Mouse (Mus musculus) cerebellum, adult 9-10 months (tissue): Measurements from ENCODE around the gene Eapp.
"Not testable (repeated sequence)": the region's sequence is repeated elsewhere in the genome, so short reads cannot be mapped to it uniquely, and the experiment has no call there.

Source experiments
- DNase-seq: peaks from one replicate; pipeline ENCODE4 v3.0.0; 2022

Gene Eapp

GRCm38 (mm10) chr12:54676709-54677108 lies 19.0 kb downstream of the Eapp start:
- no peak for DNase-seq

GRCm38 (mm10) chr12:54675396-54675795 lies 20.3 kb downstream of the Eapp start:
- DNase-seq = no peak

- DNase-seq = no peak
Observed at GRCm38 (mm10) chr12:54671262-54671661, 24.4 kb downstream of the Eapp start.

- DNase-seq = no peak
Observed at GRCm38 (mm10) chr12:54668141-54668540, 27.6 kb downstream of the Eapp start.

DNA sequence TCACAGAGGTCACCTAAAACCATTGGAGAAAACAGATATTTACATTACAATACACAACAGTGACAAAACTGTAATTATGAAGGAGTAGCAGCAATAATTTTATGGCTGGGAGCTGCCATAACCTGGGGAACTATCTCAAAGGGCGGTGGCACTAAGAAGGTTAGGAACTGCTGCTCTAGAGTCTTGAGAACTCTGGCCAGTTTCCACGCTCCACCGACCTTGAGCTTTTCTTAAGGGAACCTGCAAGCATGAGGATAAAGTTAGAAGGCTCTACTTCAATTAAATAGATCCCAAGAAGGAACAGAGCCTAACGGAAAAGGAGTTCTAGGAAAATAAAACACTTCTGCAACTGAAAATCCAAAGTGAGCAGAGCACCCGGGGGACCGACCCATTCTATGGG lies 30.2 kb downstream of the Eapp start:
- no peak for DNase-seq

DNA sequence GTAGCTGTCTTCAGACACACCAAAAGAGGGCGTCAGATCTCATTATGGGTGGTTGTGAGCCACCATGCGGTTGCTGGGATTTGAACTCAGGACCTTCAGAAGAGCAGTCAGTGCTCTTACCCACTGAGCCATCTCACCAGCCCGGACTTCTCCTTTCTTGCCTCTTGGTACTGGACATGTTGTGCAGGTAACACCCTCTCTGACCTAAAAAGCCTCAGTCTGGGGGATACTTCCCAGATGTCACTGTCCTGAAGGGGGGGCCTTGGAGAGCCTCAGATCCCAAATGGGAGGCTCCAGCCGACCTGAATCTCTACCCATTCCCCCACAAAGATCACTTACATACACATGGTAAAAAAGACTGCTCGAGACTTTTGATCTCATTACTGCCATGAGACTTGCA lies 34.2 kb downstream of the Eapp start:
- not testable (repeated sequence) for DNase-seq

DNA sequence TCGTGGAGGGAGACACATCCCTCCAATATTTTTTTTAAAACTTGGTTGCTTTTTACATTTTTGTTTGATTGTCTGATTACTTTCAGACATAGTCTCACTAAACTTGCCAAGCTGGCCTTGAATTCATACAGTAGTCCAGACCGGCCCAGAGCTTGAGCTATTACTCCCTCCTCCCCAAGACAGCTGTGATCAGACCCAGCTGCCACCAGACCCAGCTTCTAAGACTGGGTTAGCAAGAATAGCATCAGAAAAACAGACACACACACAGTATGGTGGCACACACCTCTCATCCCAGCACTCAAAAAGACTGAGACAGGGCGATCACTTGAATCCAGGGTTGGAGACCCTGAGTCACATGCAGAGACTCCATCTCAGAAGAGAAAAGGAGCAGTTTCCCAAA lies 35.8 kb downstream of the Eapp start:
- no peak for DNase-seq

GRCm38 (mm10) chr12:54658425-54659092 lies 37.1 kb downstream of the Eapp start:
- no peak for DNase-seq

- peak; percentile 28 for DNase-seq
Observed at GRCm38 (mm10) chr12:54657951-54658350, 37.7 kb downstream of the Eapp start.

- no peak for DNase-seq
Observed at GRCm38 (mm10) chr12:54657226-54657625, 38.5 kb downstream of the Eapp start.

DNA sequence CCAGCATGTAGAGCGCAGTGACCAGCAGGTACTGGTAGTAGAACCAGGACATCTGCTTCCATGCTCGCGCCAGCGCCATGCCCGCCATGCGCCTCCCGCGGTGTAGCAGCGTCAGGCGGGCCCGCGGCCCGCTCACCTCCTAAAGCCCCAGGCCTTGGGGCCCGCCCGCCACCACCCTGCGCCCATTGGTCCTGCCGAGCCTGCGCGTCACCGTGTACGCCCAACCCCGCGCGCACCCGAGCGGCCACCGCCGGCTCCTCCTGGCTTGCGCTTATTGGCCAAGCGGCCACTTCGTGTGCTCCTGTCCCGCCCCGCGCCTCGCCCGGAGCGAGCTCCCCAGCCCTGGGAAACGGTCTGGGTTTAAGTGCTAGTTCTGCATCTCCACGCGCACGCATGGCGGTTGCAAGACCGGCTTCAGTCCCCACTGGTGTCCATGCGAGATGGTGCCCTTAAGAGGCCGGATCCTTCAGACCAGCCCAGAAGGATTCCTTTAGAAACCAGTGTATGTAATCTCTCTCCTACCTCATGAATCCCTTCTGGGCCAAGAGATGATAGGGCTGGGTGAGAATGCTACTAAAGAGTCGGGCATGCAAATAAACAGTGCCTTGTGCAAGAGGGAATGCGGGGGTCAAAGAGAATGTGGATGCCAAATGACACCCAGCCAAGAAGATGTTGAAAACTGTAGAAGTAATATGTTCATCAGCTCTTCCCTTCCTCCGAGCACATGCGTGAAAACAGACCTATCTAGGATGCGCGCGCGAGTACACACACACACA lies 39.1 kb downstream of the Eapp start, which contains the start of gene Sptssa:
Gene Sptssa, minus strand, starts transcription at position 178 of the 776 bp plus-strand sequence.
- peak; percentile 96 for DNase-seq

- DNase-seq = no peak
Observed at GRCm38 (mm10) chr12:54656039-54656395, 39.7 kb downstream of the Eapp start.

DNA sequence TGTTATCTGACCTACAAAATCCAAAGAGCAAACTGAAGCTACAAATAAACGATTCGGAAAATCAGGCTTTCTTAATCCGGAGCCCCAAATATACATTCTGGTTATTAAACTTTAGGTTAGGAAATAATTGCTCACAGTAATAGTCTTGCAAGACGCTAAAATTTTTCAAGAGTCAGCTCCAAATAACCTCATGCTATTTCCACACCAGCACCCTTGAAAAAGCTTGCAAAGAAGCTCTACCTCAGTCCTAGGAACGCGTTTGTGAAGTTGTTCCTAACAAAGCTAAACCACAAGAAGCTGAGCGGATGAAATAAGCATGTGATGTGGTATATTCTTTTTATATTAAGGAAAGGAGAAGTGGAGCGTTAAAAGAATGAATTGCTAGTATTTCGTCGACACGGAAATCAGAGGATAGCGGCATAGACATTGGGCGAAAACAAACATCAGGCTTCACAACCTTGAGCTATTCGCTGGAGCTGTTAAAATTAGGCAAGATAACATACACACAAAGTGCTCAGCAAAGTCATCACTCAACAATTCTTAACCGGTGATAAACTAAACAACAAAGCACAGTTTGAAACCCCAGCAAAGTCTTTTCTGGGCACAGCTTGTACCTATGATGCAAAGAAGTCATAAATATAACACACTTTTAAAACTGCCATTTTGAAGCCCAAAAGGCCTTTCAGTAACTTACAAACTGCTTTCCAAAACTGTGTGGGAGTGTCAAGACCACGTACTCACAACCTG lies 40.2 kb downstream of the Eapp start:
- DNase-seq = peak; percentile 36

GRCm38 (mm10) chr12:54654741-54655140 lies 41.0 kb downstream of the Eapp start:
- peak; percentile 37 for DNase-seq

- DNase-seq = peak; percentile 34
Observed at GRCm38 (mm10) chr12:54654141-54654540, 41.6 kb downstream of the Eapp start.

DNA sequence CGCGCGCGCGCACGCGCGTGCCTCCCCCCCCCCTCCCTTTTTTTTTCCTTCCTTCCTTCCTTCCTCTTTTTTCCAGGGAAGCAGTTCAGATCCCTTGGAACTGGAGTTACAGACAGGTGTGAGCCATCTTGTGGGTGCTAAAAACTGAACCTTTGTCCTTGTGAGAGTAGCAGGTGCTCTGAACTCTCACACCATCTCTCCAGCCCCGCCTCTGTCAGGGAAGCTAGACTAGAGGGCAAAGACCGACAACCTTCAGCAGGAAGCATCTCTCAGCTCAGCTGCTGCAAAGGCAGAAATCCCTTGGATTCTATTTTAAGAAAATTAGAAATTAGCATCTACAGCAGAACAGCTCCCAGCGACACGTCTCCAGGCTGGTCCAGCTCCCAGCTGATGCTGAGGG lies 43.4 kb downstream of the Eapp start:
- no peak for DNase-seq

DNA sequence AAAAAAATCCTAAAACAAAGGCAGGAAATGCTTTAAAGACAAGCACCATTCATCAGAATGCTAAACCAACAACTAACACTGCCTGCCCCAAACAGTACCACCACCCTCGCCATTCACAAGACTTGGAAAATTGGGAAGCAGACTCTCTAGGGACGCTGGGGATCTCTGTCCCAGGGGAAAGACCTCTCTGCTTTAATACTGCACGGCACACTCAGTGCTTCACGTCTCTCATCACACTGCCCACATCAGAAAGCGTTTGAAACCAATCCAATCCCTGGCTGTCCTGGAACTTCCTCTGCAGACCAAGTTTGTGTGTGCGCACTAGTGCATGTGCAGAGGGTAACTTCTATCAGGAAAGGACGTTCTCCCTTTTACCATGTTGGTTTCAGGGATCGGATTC lies 43.9 kb downstream of the Eapp start:
- DNase-seq = no peak

GRCm38 (mm10) chr12:54651158-54651557 lies 44.5 kb downstream of the Eapp start:
- DNase-seq = no peak

- no peak for DNase-seq
Observed at GRCm38 (mm10) chr12:54644947-54645346, 50.8 kb downstream of the Eapp start.

GRCm38 (mm10) chr12:54643320-54643892 lies 52.3 kb downstream of the Eapp start:
- DNase-seq = no peak

GRCm38 (mm10) chr12:54641374-54641773 lies 54.3 kb downstream of the Eapp start:
- DNase-seq = no peak

DNA sequence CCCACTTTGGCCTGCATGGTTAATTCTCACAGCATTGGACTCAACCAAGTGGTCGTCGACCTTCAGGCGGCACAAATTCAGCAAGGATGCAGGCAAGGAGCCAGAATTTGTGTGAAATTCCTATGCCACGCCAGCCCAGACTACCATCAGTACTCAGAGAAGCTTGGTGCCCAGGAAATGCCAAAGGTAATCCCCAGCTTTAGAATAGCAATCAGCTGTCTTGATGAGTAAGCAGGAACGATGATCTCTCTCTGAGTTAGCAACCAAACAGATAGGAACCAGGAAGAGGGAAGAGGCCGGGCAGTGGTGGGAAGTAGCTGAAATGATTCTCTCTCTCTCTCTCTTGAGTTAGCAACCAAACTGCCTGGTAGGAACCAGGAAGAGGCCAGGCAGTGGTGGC lies 55.4 kb downstream of the Eapp start:
- no peak for DNase-seq

GRCm38 (mm10) chr12:54637033-54637432 lies 58.7 kb downstream of the Eapp start:
- DNase-seq = no peak
